Mouse (Mus musculus) hindbrain, postnatal 0 days (tissue): Measurements from ENCODE around the gene Acadvl. TPM values are rescaled to one million over a fixed set of nuclear protein-coding genes. Genes with fewer than 3 reads are reported as not detected.
A peak's percentile ranks its signal among the peaks of the same experiment; 100 is the strongest.

Source experiments
- ATAC-seq: fragments of 200-750 bp; cut with Nextera tagmentation; 2 replicates; pipeline ENCODE4 v1.8.0; 2017; ENCODE audit warnings: mild to moderate bottlenecking, moderate TSS enrichment, moderate library complexity
- DNase-seq: peaks from one replicate; pipeline ENCODE4 v3.0.0-alpha.2; 2015; ENCODE audit warnings: low spot score
- H3K27ac ChIP-seq: fragments of 300-500 bp; sonication (generic); 2 replicates; pipeline ENCODE4 v1.5.1; 2014; ENCODE audit warnings: mild to moderate bottlenecking
- H3K27me3 ChIP-seq: fragments of 300-500 bp; sonication (generic); 2 replicates; pipeline ENCODE4 v1.6.1; 2014; ENCODE audit warnings: low read length, mixed read lengths; ENCODE audit not compliant: insufficient read depth
- H3K36me3 ChIP-seq: fragments of 300-500 bp; sonication (generic); 2 replicates; pipeline ENCODE4 v1.6.1; 2014; ENCODE audit warnings: low read length, mixed read lengths; ENCODE audit not compliant: insufficient read depth
- H3K4me1 ChIP-seq: fragments of 300-500 bp; sonication (generic); 2 replicates; pipeline ENCODE4 v1.6.1; 2014; ENCODE audit warnings: antibody characterized with exemption, low read length, mixed read lengths; ENCODE audit not compliant: insufficient read depth
- H3K4me2 ChIP-seq: fragments of 300-500 bp; sonication (generic); 2 replicates; pipeline ENCODE4 v1.6.1; 2014; ENCODE audit warnings: low read depth, mild to moderate bottlenecking, low read length, moderate library complexity, mixed read lengths
- H3K4me3 ChIP-seq: fragments of 300-500 bp; sonication (generic); 2 replicates; pipeline ENCODE4 v1.5.1; 2014; ENCODE audit warnings: low read length
- H3K9ac ChIP-seq: fragments of 300-500 bp; sonication (generic); replicated peaks from 2 replicates; pipeline ENCODE4 v1.6.1; 2014; ENCODE audit warnings: mild to moderate bottlenecking, low read length, moderate library complexity, mixed read lengths
- H3K9me3 ChIP-seq: fragments of 300-500 bp; sonication (generic); 2 replicates; pipeline ENCODE4 v1.6.1; 2016; ENCODE audit warnings: low read length, mixed read lengths
- CTCF ChIP-seq: IDR thresholded peaks from 2 replicates; pipeline ENCODE4 v1.5.1; 2016; ENCODE audit warnings: antibody characterized with exemption, control low read depth, low read depth
- WGBS: fragments of 180-500 bp; shearing (Covaris S2); extraction: QIAGEN DNeasy Blood & Tissue Kit; methylation state at CpG from one replicate; pipeline ENCODE4 v1.1.7; 2014; 5-methylcytosine and 5-hydroxymethylcytosine counted together
- polyA plus RNA-seq: library from polyadenylated mRNA; unstranded; fragments of >200 nt; fragmentation: Nextera tagmentation; extraction: Ambion mirVana; gene quantifications from 2 replicates; pipeline ENCODE4 v1.2.1, GENCODE M21; 2015
- total RNA-seq: library from RNA; depleted of rRNA; stranded (reverse); fragments of >200 nt; gene quantifications from 2 replicates; pipeline ENCODE4 v1.2.3, GENCODE M21; 2014

Gene Acadvl
- total and polyA plus RNA-seq, 2 experiments from 2014 or later, result 44.4 to 65.2 TPM

GRCm38 (mm10) chr11:69992932-69993331 is 22.3 kb downstream of the Acadvl start:
- H3K27me3 ChIP-seq, result no peaks in the 10 kb centered on the region
- H3K4me3 ChIP-seq, result peak overlapping the region; percentile 80; the same call in 1 of the 2 replicates
- no peaks in the 10 kb centered on the region for H3K9me3 ChIP-seq
- no peak for TF ChIP-seq CTCF
- peak overlapping the region; percentile 76 for H3K4me2 ChIP-seq
- H3K9ac ChIP-seq, result peak overlapping the region; percentile 82; the same call in 1 of the 2 replicates
- WGBS, result 91% methylated on average over 3 of the region's 3 CpGs
- DNase-seq (no peak), ATAC-seq (no peak)
- H3K36me3 ChIP-seq, result peaks cover 23% of the 10 kb centered on the region; the same call in 1 of the 2 replicates
- H3K27ac ChIP-seq, result no peak overlapping the region
- peaks cover 8% of the 10 kb centered on the region; the same call in 1 of the 2 replicates for H3K4me1 ChIP-seq

- Histone ChIP-seq H3K4me1 (peaks cover 8% of the 10 kb centered on the region; the same call in 1 of the 2 replicates), H3K27me3 (no peaks in the 10 kb centered on the region), H3K9me3 (no peaks in the 10 kb centered on the region), H3K27ac (no peak overlapping the region), H3K36me3 (peaks cover 28% of the 10 kb centered on the region; the same call in 1 of the 2 replicates), H3K4me2 (peak overlapping the region; percentile 76), H3K9ac (peak overlapping the region; percentile 82; the same call in 1 of the 2 replicates), H3K4me3 (peak overlapping the region; percentile 80)
- DNase-seq (no peak), ATAC-seq (no peak)
- WGBS, result 78% methylated on average over 10 of the region's 10 CpGs
- no peak for TF ChIP-seq CTCF
Observed at GRCm38 (mm10) chr11:69992396-69992795, 22.8 kb downstream of the Acadvl start.

GRCm38 (mm10) chr11:69991711-69992110 is 23.5 kb downstream of the Acadvl start:
- no peak for TF ChIP-seq CTCF
- peaks cover 8% of the 10 kb centered on the region; the same call in 1 of the 2 replicates for H3K4me1 ChIP-seq
- H3K27me3 ChIP-seq, result no peaks in the 10 kb centered on the region
- peak overlapping the region; percentile 82 for H3K9ac ChIP-seq
- peak overlapping the region; percentile 76 for H3K4me2 ChIP-seq
- no peak for DNase-seq
- under 1% methylated on average over 15 of the region's 15 CpGs for WGBS
- peak overlapping the region; percentile 92 for H3K27ac ChIP-seq
- peaks cover 28% of the 10 kb centered on the region; the same call in 1 of the 2 replicates for H3K36me3 ChIP-seq
- no peaks in the 10 kb centered on the region for H3K9me3 ChIP-seq
- peak overlapping the region; percentile 80 for H3K4me3 ChIP-seq
- ATAC-seq, result no peak

GRCm38 (mm10) chr11:69990850-69991691 is 24.1 kb downstream of the Acadvl start, which contains the start of gene Gabarap:
Gene Gabarap, plus strand, starts transcription at chr11:69991143.
- WGBS, result under 1% methylated on average over 40 of the region's 40 CpGs
- H3K4me2 ChIP-seq, result peak within 1 kb of the TSS; percentile 76
- H3K27me3 ChIP-seq, result no peaks in the 10 kb centered on the region
- peaks cover 8% of the 10 kb centered on the region; the same call in 1 of the 2 replicates for H3K4me1 ChIP-seq
- H3K4me3 ChIP-seq, result peak within 1 kb of the TSS; percentile 80
- H3K36me3 ChIP-seq, result peaks cover 28% of the 10 kb centered on the region; the same call in 1 of the 2 replicates
- peak within 1 kb of the TSS; percentile 92 for H3K27ac ChIP-seq
- TF ChIP-seq CTCF, result 0 out of 2 replicates have a peak, but pooled peaks have one; percentile 3
- no peaks in the 10 kb centered on the region for H3K9me3 ChIP-seq
- DNase-seq (peak; percentile 98), ATAC-seq (peak; percentile 75)
- H3K9ac ChIP-seq, result peak within 1 kb of the TSS; percentile 82

GRCm38 (mm10) chr11:69989949-69990348 is 25.3 kb downstream of the Acadvl start:
- H3K27ac ChIP-seq, result no peak overlapping the region
- H3K27me3 ChIP-seq, result no peaks in the 10 kb centered on the region
- no peak for ATAC-seq
- H3K4me1 ChIP-seq, result peaks cover 8% of the 10 kb centered on the region; the same call in 1 of the 2 replicates
- TF ChIP-seq CTCF, result no peak
- WGBS, result 84% methylated on average over 8 of the region's 8 CpGs
- H3K9me3 ChIP-seq, result no peaks in the 10 kb centered on the region
- no peak overlapping the region for H3K9ac ChIP-seq
- DNase-seq, result no peak
- no peak overlapping the region for H3K4me3 ChIP-seq
- no peak overlapping the region for H3K4me2 ChIP-seq
- peaks cover 36% of the 10 kb centered on the region for H3K36me3 ChIP-seq

GRCm38 (mm10) chr11:69984431-69984830 is 30.8 kb downstream of the Acadvl start:
- H3K36me3 ChIP-seq, result peaks cover 38% of the 10 kb centered on the region
- no peak overlapping the region for H3K9ac ChIP-seq
- H3K4me2 ChIP-seq, result no peak overlapping the region
- ATAC-seq (no peak), DNase-seq (no peak)
- H3K4me3 ChIP-seq, result no peak overlapping the region
- 89% methylated on average over 8 of the region's 8 CpGs for WGBS
- no peak overlapping the region for H3K27ac ChIP-seq
- no peak for TF ChIP-seq CTCF
- H3K4me1 ChIP-seq, result peaks cover 13% of the 10 kb centered on the region
- no peaks in the 10 kb centered on the region for H3K27me3 ChIP-seq
- no peaks in the 10 kb centered on the region for H3K9me3 ChIP-seq
